Mouse (Mus musculus): ENCODE measurements at regions not wholly inside any gene's neighbourhood (a gene's known extent, or its start where the extent isn't known, plus 50 kb on each side); places are given as distances from the start of the nearest gene placed in this dataset.

GRCm38 (mm10) chr14:33797551-33798303 lies 125.7 kb upstream of the Gdf10 start:
- no peak for DNase-seq

- no peak for DNase-seq
These were observed 119.1 kb upstream of the Gdf10 start for GRCm38 (mm10) chr14:33804321-33804720.

GRCm38 (mm10) chr14:33804721-33805120 lies 118.7 kb upstream of the Gdf10 start:
- DNase-seq = no peak

- no peak for DNase-seq
These were observed 116.2 kb upstream of the Gdf10 start for GRCm38 (mm10) chr14:33807196-33807595.

- DNase-seq = peak; percentile 12
These were observed 114.7 kb upstream of the Gdf10 start for GRCm38 (mm10) chr14:33808593-33809265.

- no peak for DNase-seq
These were observed 112.8 kb upstream of the Gdf10 start for GRCm38 (mm10) chr14:33810584-33810983.

- DNase-seq = no peak
These were observed 112.1 kb upstream of the Gdf10 start for GRCm38 (mm10) chr14:33811241-33811640.

- DNase-seq = no peak
These were observed 111.1 kb upstream of the Gdf10 start for GRCm38 (mm10) chr14:33812266-33812665.

- no peak for DNase-seq
These were observed 110.6 kb upstream of the Gdf10 start for GRCm38 (mm10) chr14:33812772-33813171.

- DNase-seq = no peak
These were observed 110.1 kb upstream of the Gdf10 start for GRCm38 (mm10) chr14:33813274-33813673.

GRCm38 (mm10) chr14:33814107-33814506 lies 109.3 kb upstream of the Gdf10 start:
- DNase-seq = no peak

- DNase-seq = no peak
These were observed 108.8 kb upstream of the Gdf10 start for GRCm38 (mm10) chr14:33814599-33814998.

GRCm38 (mm10) chr14:33820541-33821260 lies 102.7 kb upstream of the Gdf10 start:
- no peak for DNase-seq

GRCm38 (mm10) chr14:33821436-33821835 lies 102.0 kb upstream of the Gdf10 start:
- no peak for DNase-seq

GRCm38 (mm10) chr14:33824421-33824874 lies 98.9 kb upstream of the Gdf10 start:
- DNase-seq = no peak

- no peak for DNase-seq
These were observed 97.3 kb upstream of the Gdf10 start for GRCm38 (mm10) chr14:33826003-33826644.

GRCm38 (mm10) chr14:33832650-33833319 lies 90.6 kb upstream of the Gdf10 start:
- no peak for DNase-seq

GRCm38 (mm10) chr14:33836341-33836740 lies 87.0 kb upstream of the Gdf10 start:
- DNase-seq = no peak

- DNase-seq = no peak
These were observed 81.6 kb upstream of the Gdf10 start for GRCm38 (mm10) chr14:33841821-33842220.

- no peak for DNase-seq
These were observed 69.9 kb upstream of the Gdf10 start for GRCm38 (mm10) chr14:33853499-33853898.

- DNase-seq = peak; percentile 25
These were observed 69.2 kb upstream of the Gdf10 start for GRCm38 (mm10) chr14:33854181-33854580.

GRCm38 (mm10) chr14:33856992-33857391 lies 66.4 kb upstream of the Gdf10 start:
- no peak for DNase-seq

Data from gastrocnemius, postnatal 10 days (tissue).